Mouse (Mus musculus) ES-Bruce4 (cell line): ENCODE measurements around the gene Tmod2.

ENCODE experiments used
- CTCF ChIP-seq: IDR thresholded peaks from one replicate; pipeline ENCODE4 v1.8.1; 2011; ENCODE audit warnings: low read depth, low read length
- POLR2A ChIP-seq: IDR thresholded peaks from one replicate; pipeline ENCODE4 v1.8.1; 2011; ENCODE audit warnings: low read length; ENCODE audit not compliant: insufficient read depth

- TF ChIP-seq CTCF = no peak
- TF ChIP-seq POLR2A = no peak
These were observed 83.6 kb downstream of the Tmod2 start for GRCm38 (mm10) chr9:75527368-75528059.
